Mouse (Mus musculus) liver (tissue): ENCODE results near the gene Gm28048.

ENCODE experiments used
- DNase-seq: peaks from one replicate; pipeline ENCODE4 v3.0.0-alpha.2; 2020; ENCODE audit warnings: mixed read lengths

Gene Gm28048

DNA sequence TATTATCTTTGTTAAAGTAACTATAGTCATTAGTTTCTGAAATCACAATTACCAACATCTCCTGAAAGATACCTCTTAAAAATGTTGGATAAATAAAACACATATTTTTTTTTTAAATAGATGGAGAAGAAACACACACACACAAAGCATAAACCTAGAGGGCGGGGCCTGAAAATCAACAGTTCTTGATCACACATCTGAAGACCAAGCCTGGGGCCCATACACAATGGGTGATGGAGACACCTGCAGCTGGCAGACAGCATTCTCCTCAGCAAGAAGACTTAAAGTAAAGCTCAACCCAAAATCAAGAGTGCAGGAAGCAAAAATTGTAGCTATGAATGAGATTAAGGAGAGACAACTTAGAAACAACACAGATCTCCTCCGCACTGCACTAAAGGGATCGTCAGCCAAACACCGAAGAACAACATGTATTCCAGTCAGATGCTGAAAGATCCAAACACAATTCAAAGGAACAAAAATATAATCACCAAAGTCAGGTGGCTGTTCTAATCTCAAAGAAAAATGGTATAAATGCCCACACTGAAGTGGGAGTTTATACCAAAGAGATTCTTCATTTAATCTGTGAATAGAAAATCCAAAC lies 44.1 kb downstream of the Gm28048 start:
- no peak for DNase-seq

DNA sequence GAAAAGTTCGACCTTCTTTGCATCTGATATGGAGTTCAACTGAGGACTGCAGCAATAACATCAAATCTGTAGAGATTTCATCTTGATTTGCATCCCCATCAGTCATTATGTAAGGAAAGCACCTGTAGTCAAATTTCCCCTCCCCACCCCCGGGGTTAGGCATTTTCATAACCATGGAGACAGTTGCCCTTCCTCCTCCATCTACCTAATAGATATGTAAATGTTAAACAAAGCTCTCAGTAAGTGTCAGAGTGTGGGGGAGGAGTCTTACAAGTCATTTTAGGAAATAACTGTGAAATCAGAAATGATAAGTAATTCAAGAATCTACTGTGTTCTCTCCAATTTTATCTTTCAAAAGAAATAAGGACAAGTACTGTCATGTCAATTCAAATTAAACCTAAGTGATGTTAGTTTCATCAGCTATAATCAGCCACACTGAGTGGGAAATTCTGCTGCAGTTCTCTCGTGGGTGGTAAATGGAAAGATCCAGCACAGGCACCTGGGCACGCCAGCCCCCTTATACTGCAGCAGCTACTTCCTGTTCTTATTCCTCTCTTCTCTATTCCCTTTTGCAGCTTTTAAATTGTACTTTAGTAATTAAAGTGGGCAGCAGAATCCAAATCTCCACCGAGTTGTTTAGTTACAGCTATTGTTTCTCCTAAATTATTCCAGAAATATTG lies 45.3 kb downstream of the Gm28048 start:
- no peak for DNase-seq

DNA sequence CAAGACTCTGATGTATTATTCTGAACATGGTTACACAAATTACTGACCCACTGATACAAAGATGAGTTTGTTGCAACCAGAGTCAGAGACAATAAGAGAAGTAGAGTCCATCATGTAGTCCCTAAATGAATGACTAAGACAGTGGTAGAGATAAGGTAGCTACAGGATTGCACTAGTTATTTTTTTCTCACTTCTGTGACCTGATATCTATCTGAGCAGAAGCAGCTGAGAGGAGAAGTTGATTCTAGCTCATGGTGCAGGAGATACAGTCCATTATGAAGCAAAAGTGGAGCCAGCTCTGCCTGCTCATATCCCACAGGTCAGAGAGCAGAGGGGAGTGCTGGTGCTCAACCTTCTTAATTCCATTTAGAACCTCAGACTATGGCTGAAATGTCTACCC lies 49.7 kb downstream of the Gm28048 start:
- no peak for DNase-seq

DNA sequence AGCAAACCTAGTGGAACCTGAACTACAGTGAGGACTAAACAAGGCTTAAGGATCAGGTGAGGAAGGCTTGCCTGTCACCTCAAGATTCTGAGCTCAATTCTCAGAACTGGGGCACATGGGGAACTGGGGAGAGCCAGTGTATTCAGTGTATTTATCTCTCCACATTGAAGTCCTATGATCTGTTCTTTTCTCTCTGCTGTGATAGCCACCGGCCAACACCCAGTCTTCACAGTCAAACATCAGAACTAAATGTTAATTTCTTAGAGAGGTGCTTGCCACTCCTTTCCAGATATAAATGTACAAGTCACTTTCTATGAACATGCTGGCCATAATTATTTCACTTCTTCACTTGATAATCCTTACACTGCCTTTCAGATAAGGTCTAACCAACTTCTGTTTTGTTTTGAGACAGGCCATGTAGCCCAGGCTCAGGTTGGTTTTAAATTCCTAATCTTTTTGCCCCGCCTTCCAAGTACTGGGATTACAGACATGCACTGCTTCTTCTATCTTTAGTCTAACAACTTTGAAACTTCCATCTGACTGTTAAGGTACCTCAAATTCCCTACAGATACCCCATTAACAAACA lies 50.5 kb downstream of the Gm28048 start:
- DNase-seq: no peak

DNA sequence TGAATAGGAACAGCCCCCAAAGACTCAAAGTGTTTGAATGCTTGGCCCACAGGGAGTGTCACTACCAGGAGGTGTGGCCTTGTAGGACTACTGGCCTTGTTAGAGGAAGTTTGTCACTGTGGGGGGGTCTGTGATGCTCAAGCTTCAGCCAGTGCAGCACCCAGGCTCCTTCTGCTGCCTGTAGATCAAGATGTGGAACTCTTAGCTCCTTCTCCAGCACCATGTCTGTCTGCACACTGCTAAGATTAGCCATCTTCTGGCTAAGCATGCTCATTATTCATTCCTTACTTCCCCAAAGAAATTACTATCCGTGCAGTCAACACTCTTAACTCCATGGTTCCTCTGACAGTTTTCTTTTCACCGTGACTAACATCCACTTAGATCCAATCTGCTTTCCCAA lies 51.8 kb downstream of the Gm28048 start:
- no peak for DNase-seq

DNA sequence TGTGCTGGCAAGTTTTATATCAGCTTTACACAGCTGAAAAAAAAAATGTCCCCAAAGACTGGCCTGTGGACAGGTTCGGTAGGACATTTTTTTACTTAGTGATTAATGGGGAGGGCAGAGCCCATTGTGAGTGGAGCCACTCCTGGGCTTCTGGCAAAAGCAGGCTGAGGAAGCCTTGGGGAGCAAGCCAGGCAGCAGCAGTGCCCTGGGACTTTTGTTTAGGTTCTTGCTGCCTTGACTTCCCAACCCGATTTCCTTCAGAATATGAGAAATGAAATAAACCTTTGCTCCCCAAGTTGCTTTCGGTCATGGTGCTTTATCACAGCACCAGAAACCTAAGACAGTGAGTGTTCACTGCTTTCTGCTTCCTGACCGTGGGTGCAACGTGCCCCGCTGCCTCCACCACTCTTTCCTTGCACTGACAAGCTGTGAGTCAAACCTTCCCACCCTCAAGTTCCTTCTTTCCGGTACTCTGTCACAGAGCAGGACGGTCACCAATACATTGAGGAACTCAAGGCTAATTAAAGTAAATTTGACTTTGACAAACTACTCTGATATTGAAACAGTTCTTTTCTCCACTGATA lies 53.2 kb downstream of the Gm28048 start:
- no peak for DNase-seq

DNA sequence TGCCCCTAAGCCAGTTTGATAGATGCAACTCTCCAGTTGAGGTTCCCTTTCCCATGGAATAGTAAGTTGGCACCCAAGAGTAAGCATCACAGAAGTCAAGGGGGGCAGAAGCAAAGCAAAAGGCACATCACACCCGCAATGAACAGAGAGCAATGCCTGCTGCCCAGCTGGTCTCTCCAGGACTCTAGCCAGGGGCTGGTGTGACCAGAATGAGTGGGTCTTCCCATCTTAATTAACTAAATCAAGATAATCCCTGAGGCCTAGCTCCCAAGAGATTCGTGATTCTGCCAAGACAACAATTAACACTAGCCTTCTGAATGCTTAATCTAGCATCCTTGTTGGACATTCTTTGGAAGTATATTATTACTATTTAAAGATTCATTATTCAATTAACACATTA lies 58.3 kb downstream of the Gm28048 start:
- DNase-seq: no peak

DNA sequence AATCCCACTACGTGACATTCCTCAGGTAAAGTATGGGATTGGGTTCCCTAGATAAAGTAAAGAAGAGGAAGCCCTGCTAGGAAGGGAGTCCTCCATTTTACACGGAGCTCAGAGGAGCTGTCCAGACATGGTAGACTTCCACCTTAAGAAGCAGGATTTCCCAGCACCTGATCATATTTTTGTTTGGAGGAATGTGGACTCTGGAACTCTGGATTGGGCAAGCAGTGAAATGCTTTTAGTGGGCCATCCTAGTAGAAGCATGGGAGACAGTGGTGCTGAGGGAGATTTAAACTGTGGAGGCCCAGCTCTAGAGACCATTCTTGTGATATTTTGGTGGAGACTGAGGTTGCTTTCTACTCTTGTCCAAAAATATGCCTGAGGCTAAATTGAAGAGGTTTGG lies 59.3 kb downstream of the Gm28048 start:
- no peak for DNase-seq

DNA sequence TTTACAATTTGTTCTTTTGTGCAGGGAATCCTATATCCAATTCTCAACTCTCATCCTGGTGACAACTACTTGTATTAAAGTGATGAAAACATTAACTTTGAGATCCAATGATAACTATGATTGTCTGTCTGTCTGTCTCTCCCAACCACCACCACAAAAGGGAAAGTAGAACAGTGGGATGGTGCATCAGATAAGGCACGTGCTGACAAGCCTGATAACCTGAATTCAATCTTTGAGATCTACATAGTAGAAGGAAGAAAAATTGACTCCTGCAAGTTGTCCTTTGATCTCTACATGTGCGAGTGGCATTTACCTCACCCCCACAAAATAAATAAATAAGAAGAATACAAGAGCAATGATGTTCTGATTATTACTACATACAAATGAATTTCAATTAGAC lies 62.6 kb downstream of the Gm28048 start:
- DNase-seq: no peak

DNA sequence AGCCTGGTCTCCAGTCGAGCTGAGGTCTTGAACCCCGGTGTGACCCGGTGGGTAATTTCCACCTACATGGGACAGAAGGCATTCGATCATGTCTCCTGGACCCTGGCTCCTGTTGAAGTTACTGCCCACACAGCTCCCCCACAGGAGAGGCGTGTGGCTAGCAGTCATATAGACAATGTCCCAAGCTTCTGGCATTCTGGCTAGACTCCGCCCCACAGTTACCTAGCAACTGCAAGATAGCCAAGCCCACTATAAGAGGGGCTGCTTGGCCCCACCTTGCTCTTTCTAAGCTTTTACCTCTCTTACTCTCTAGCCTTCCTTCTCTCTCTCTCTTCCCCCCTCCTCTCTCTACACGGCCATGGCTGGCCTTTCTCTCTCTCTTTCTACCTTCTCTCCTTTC lies 64.1 kb downstream of the Gm28048 start:
- DNase-seq: peak; percentile 26

DNA sequence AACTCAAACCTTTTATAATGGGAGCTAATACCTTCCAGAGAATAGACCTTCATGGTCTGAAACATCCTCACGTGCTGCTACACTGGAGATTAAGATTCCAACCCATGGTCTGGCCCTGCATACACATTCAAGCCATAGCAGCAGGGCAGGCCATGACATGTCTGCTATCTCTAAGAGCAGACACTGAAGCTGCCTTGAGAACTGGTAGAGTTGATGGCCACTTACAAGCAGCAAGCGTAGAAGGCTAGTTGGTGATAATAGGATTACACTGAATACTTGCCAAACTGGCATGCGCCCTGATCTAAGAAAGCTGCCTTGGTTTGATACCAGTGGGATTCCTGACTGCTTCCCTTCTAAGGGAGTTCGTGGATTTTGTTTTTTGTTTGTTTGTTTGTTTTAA lies 68.1 kb downstream of the Gm28048 start:
- DNase-seq: peak; percentile 36

DNA sequence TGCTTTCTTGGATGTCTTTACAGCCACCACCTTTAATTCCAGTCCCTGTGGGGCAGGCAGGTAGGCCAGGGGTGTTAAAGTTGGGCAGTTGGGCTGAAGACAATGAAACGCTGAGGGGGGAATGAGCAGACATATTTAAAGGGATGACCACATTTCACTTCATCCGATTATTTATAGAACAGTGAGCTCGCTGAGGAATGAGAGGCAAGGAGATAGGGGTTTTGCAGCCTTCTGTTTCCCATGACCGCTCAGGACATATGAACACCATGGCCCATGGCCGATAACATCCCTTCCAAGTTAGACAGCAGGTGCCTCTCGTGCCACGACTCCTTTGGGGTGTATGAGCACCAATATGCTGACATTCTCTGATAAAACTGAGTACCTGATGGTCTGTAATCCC lies 70.1 kb downstream of the Gm28048 start:
- DNase-seq: no peak

DNA sequence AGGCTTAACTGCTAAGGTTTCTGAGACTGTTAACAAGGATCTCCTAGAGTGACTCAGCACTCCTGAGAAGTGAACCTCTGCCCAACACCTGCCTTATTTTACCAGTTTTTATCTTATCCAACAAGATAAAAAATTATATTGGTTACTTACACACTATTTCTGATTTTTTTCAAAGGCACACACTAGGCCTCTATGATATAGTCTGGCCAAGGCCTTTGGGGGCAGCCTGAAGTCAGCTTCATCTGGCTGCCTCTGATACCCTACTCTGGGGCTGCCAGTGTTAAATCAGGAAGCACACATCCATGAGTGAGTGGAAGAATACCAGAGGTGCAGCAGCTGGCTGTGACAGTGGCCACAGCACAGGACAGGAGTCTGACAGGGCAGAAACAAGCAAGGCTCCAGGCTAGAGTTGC lies 75.4 kb downstream of the Gm28048 start:
- DNase-seq: no peak

DNA sequence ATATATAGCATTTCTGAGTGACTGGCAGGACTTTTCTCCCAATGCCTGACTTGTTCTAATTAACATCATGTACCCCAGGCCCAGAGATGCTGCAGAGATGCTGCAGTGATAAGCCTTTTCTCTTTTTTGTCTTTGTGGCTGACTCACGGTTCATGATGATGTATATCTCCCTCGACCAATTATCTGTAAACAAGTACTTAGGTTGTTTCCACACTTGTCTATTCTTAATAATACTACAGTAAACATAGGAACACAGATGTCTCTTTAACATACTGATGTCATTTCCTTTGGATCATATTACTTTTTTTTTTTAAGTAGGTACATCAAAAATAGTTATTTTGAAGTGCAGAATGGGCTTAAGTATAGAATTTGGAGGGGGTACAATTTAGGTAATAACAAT lies 79.0 kb downstream of the Gm28048 start:
- no peak for DNase-seq

DNA sequence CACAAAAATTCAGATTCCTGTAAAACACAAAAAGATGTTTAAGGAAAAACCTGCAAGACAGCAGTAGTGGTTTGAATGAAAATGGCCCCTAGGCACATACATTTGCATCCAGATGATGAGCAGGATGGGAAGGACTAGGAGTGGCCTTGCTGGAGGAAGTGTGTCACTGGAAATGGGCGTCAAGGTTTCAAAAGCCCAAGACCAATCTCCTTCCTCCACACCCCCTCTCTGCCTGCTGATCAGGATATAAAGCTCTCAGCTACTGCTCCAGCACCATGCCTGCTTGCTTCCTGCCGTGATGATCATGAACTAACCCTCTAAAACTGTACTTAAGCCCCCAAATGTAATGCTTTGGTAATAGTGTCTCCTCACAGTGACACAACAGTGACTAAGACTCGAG lies 81.8 kb downstream of the Gm28048 start:
- DNase-seq: no peak

DNA sequence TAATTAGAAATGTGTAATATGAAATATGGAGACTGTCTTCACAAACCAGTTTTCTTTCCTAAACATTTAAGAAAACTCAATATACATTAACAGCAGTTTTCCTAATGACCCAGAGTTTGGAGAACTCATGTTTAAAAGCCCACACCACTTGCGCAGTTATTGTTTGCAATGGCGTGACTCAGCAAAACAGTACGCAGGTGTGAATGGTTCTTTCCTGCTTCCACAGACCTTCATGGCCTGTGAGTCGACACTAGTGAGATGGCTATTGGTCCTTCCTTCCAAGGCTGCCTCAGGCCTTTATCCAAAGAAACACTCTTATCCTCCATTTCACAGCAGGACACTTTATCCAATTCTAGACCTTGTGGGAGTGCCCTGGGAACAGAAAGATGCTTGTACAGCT lies 84.2 kb downstream of the Gm28048 start:
- no peak for DNase-seq

DNA sequence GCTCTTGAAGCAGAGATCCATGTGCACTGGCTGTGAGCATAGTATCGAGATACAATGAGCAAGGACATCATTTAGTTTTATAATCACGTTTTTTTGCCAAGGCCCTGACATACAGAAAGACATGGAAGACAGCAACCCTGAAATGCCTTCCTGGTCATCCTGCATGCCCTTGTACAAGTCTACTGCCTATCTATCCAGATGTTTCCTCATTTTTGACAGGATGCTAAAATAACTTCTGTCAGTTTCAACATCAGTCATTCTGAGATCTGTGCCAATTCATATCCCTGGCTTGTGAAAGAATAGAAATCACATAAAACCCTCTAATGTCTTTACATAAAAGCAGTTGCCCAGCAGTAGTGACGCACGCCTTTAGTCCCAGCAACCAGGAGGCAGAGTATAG lies 84.8 kb downstream of the Gm28048 start:
- no peak for DNase-seq

DNA sequence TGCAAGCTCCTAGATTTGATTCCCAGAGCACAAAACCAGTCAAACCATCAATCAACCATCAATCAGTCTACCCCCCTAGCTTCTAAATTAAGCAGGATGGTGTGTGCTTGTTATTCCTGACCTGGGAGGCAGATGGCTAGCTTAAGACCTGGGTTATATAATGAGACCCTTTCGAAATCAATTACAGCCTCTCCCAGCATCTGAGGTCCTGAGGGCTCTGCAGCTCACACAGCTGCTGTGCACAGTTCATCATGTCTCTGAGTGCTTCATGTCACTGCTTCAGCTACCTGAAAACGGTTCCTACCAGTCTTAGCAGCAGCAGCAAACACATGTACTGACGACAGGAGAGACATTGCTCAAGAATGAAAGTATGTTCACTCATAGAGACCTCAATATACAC lies 88.8 kb downstream of the Gm28048 start:
- no peak for DNase-seq

DNA sequence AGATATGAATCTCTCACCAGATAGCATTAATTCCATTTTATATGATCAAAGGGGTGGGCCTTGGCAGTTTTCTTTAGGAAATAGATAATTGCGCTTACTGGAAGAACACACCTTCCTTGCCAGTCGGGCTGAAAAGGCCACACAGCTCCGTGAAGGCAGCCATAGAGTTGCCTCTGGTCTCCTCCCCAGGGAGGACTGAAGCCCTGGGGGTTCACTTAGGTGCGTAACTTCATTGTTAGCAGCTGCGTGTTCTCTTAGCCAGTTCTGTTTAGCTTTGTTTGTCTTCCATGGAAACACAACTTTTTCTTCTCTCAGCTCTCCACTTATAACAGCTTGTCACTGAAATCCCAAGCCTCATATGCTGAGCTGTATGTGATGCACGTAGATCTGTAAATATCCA lies 89.4 kb downstream of the Gm28048 start:
- no peak for DNase-seq

DNA sequence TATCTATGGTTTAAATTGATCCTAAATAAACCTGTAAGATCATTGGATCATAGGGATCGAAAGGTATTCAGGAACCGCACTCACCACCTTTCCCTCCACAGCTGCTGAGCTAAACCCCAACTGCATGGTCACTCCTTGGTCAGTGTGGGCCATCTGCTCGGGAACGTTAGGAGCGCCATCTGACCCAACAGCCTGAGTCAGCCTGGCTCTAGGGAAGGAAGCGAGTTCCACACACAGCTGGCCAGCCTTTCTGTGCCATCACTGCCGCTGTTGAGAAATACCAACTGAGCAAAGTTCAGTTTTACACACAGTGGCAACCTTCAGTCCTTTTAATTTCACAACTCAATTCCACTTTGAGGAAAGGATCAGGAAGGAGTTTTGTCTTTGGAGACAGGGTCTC lies 90.0 kb downstream of the Gm28048 start:
- DNase-seq: peak; percentile 12

DNA sequence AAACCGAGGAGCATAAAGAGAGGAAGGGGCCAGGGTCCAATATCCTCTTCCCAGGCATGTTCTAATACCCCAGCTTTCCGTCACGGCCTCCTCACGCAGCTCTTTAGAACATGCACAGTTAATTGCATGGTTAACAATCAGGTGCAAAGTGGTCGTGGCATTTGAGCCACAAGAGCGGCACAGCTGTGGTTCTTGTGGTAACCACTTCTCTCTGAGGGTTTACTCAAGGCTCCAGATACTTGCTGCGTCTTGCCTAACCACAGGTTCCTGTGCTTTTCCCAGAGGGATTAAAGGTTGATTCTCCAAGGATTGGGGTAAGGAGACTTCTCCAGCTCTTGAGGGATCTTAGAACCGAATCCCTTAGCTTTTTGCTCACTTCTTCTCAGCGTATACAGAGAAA lies 90.6 kb downstream of the Gm28048 start:
- no peak for DNase-seq

DNA sequence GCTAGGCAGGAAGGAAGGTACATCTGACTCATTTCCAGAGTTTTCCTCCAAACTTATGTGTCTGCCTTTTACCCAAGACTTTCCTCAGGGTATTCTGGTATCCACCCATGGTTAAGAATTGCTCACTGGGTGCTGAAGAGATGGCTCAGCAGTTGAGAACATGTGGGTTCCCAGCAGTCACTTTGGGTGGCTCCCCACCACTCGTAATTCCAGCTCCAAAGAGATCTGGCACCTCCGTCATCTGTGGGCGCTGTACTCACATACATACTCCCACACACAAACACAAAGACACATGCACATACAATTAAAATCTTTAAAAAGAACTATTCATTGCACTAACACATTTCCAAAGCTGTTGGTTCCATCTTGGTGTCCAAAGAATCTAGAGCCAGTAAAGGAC lies 92.7 kb downstream of the Gm28048 start:
- DNase-seq: no peak

DNA sequence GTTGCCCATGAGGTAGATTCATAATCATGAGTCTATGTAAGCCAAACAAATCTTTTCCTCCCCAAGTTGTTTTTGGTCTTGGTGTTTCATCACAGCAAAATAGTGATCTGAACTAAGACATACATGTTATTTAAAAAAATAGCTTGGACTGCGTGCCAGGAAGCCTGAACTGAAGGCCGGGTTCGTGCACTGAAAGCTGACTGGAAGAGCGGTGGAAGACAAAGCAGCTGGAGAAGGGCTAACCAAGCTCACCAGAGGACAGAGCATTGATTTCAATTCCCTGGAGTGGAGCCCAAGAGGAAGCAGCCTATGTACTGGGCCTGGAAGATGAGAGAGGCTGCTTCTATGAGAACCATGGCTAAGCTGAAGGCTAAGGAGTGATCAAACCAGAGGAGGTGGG lies 94.9 kb downstream of the Gm28048 start:
- DNase-seq: no peak

DNA sequence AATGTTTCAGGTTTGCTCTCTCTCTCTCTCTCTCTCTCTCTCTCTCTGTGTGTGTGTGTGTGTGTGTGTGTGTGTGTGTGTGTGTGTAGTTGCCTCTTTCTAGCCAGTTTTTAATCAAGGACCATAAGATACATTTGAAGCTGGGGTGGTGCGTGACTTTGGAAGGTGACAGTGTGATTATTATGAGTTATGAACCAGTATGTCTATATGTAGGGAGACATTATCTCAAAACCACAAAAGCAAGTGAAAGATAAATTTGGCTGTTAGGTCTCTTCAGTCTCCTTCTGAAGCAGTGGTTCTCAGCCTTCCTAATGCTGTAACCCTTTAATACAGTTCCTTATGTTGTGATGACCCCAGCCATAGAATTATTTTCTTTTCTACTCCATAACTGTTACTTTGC lies 96.5 kb downstream of the Gm28048 start:
- no peak for DNase-seq
